Mouse (Mus musculus): ENCODE results near the gene Pik3r1. TPM values are rescaled to one million over a fixed set of nuclear protein-coding genes. Genes with fewer than 3 reads are reported as not detected.

The Pik3r1 gene
- total and polyA plus RNA-seq, 2 experiments from 2014 or later: 16.3 to 31.6 TPM

DNA sequence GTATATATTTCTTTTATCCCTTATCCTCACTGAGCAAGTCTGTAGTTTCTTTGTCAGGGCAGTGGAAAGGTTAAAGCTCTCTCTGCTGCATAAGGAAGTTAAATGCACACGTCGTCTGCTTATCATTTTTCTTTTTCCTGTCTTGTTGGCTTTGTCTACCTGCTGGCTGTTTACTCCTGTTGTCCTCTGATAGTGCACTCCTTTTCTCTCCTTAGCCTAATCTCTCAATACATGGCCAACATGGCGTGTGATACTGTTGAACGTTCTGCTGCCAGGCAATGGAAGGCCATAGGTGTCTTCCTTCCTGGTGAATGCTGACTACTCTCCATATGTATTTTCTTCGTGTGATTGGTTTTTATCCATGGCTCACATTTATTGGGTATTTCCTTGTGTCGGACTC lies 106.5 kb downstream of the Pik3r1 start:
- TF ChIP-seq CTCF (IDR thresholded peaks at IDR 0.05; ENCODE audit: low read depth) (no peak), EP300 (IDR thresholded peaks at IDR 0.05; ENCODE audit: low read depth) (no peak)
- 70% methylated on average over 6 of the region's 6 CpGs for WGBS
- H3K27ac ChIP-seq (ENCODE audit: low read depth): no peak overlapping the region
- H3K9ac ChIP-seq (replicated peaks; ENCODE audit: low read depth, low read length): no peak overlapping the region
- no peaks in the 10 kb centered on the region for H3K9me3 ChIP-seq (replicated peaks; ENCODE audit: control insufficient read depth, low read length)
- H3K4me3 ChIP-seq (ENCODE audit: low read depth, low read length): no peak overlapping the region
- H3K4me1 ChIP-seq (ENCODE audit: control insufficient read depth, insufficient read depth): no peaks in the 10 kb centered on the region
- H3K4me2 ChIP-seq (ENCODE audit: low read depth, low read length): no peak overlapping the region
- DNase-seq (ENCODE audit: low spot score): no peak
- no peaks in the 10 kb centered on the region for H3K36me3 ChIP-seq (replicated peaks; ENCODE audit: control insufficient read depth, insufficient read depth, low read length)
- H3K27me3 ChIP-seq (ENCODE audit: control insufficient read depth, insufficient read depth, low read length): no peaks in the 10 kb centered on the region
- no peak for ATAC-seq (ENCODE audit: insufficient read depth, low read depth)

GRCm38 (mm10) chr13:101660187-101660586 lies 107.8 kb downstream of the Pik3r1 start:
- no peak overlapping the region for H3K4me2 ChIP-seq (ENCODE audit: low read depth, low read length)
- H3K27ac ChIP-seq (ENCODE audit: low read depth): no peak overlapping the region
- DNase-seq (ENCODE audit: low spot score) (no peak), ATAC-seq (ENCODE audit: insufficient read depth, low read depth) (no peak)
- no peaks in the 10 kb centered on the region for H3K4me1 ChIP-seq (ENCODE audit: control insufficient read depth, insufficient read depth)
- H3K4me3 ChIP-seq (ENCODE audit: low read depth, low read length): no peak overlapping the region
- H3K27me3 ChIP-seq (ENCODE audit: control insufficient read depth, insufficient read depth, low read length): no peaks in the 10 kb centered on the region
- 96% methylated on average over 2 of the region's 2 CpGs for WGBS
- TF ChIP-seq CTCF (IDR thresholded peaks at IDR 0.05; ENCODE audit: low read depth) (no peak), EP300 (IDR thresholded peaks at IDR 0.05; ENCODE audit: low read depth) (no peak)
- no peak overlapping the region for H3K9ac ChIP-seq (replicated peaks; ENCODE audit: low read depth, low read length)
- no peaks in the 10 kb centered on the region for H3K9me3 ChIP-seq (replicated peaks; ENCODE audit: control insufficient read depth, low read length)
- no peaks in the 10 kb centered on the region for H3K36me3 ChIP-seq (replicated peaks; ENCODE audit: control insufficient read depth, insufficient read depth, low read length)

- H3K36me3 ChIP-seq (replicated peaks; ENCODE audit: control insufficient read depth, insufficient read depth, low read length): no peaks in the 10 kb centered on the region
- H3K9ac ChIP-seq (replicated peaks; ENCODE audit: low read depth, low read length): no peak overlapping the region
- WGBS: 89% methylated on average over 2 of the region's 2 CpGs
- H3K27me3 ChIP-seq (ENCODE audit: control insufficient read depth, insufficient read depth, low read length): no peaks in the 10 kb centered on the region
- no peak for TF ChIP-seq CTCF (IDR thresholded peaks at IDR 0.05; ENCODE audit: low read depth)
- no peak for TF ChIP-seq EP300 (IDR thresholded peaks at IDR 0.05; ENCODE audit: low read depth)
- ATAC-seq (ENCODE audit: insufficient read depth, low read depth) (no peak), DNase-seq (ENCODE audit: low spot score) (no peak)
- H3K4me2 ChIP-seq (ENCODE audit: low read depth, low read length): no peak overlapping the region
- no peaks in the 10 kb centered on the region for H3K4me1 ChIP-seq (ENCODE audit: control insufficient read depth, insufficient read depth)
- no peak overlapping the region for H3K27ac ChIP-seq (ENCODE audit: low read depth)
- no peak overlapping the region for H3K4me3 ChIP-seq (ENCODE audit: low read depth, low read length)
- H3K9me3 ChIP-seq (replicated peaks; ENCODE audit: control insufficient read depth, low read length): no peaks in the 10 kb centered on the region
Observed at GRCm38 (mm10) chr13:101652131-101652530, 115.9 kb downstream of the Pik3r1 start.

DNA sequence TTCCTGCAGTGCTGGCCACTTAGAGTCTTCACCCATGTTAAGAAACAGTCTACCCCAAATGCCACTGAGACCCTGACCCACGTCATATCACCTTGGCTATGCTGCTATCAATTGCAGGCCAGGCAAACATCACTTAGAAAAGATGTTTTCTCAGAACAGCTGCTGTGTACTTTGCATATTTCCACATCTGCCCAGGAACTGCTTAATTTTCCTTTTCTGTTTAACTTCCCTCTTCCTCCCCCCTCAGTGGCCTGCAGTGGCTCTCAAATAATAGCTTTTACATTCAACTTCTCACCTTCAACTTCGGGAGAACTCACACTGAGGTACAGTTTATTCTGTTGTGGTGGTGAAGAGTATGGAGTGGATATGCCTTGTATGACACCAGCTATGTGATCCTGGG lies 126.4 kb downstream of the Pik3r1 start:
- no peak overlapping the region for H3K4me3 ChIP-seq (ENCODE audit: low read depth, low read length)
- no peaks in the 10 kb centered on the region for H3K27me3 ChIP-seq (ENCODE audit: control insufficient read depth, insufficient read depth, low read length)
- H3K9ac ChIP-seq (replicated peaks; ENCODE audit: low read depth, low read length): no peak overlapping the region
- no peak overlapping the region for H3K27ac ChIP-seq (ENCODE audit: low read depth)
- ATAC-seq (ENCODE audit: insufficient read depth, low read depth) (no peak), DNase-seq (ENCODE audit: low spot score) (no peak)
- H3K4me1 ChIP-seq (ENCODE audit: control insufficient read depth, insufficient read depth): no peaks in the 10 kb centered on the region
- H3K9me3 ChIP-seq (replicated peaks; ENCODE audit: control insufficient read depth, low read length): no peaks in the 10 kb centered on the region
- H3K4me2 ChIP-seq (ENCODE audit: low read depth, low read length): no peak overlapping the region
- no peaks in the 10 kb centered on the region for H3K36me3 ChIP-seq (replicated peaks; ENCODE audit: control insufficient read depth, insufficient read depth, low read length)
- no peak for TF ChIP-seq CTCF (IDR thresholded peaks at IDR 0.05; ENCODE audit: low read depth)
- no peak for TF ChIP-seq EP300 (IDR thresholded peaks at IDR 0.05; ENCODE audit: low read depth)
- WGBS: 60% methylated on average over 2 of the region's 2 CpGs

DNA sequence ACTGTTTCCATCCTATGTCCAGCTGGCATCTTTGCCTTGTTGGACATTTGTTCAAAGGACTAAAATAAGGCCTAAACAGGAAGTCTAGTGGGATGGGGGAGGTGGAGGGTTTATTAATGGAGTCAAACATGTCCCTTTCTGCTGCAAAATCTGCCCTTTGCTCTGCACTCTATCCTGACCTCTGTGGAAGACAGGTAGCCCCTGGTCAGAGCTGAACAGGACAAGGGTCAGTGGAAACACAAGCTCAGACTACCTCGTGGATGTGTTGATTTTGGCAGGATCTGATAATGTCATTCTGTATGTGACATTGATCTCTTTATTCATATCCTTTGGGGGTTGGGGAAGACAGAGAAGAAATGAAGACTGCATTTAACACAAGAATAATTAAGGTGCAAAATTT lies 132.2 kb downstream of the Pik3r1 start:
- TF ChIP-seq CTCF (IDR thresholded peaks at IDR 0.05; ENCODE audit: low read depth) (no peak), EP300 (IDR thresholded peaks at IDR 0.05; ENCODE audit: low read depth) (no peak)
- Histone ChIP-seq H3K9me3 (replicated peaks; ENCODE audit: control insufficient read depth, low read length) (no peaks in the 10 kb centered on the region), H3K4me2 (ENCODE audit: low read depth, low read length) (no peak overlapping the region), H3K36me3 (replicated peaks; ENCODE audit: control insufficient read depth, insufficient read depth, low read length) (no peaks in the 10 kb centered on the region), H3K9ac (replicated peaks; ENCODE audit: low read depth, low read length) (no peak overlapping the region), H3K4me3 (ENCODE audit: low read depth, low read length) (no peak overlapping the region), H3K27me3 (ENCODE audit: control insufficient read depth, insufficient read depth, low read length) (no peaks in the 10 kb centered on the region), H3K4me1 (ENCODE audit: control insufficient read depth, insufficient read depth) (no peaks in the 10 kb centered on the region), H3K27ac (ENCODE audit: low read depth) (no peak overlapping the region)
- 26% methylated on average over 1 of the region's 1 CpGs for WGBS
- no peak for ATAC-seq (ENCODE audit: insufficient read depth, low read depth)
- DNase-seq (ENCODE audit: low spot score): no peak

DNA sequence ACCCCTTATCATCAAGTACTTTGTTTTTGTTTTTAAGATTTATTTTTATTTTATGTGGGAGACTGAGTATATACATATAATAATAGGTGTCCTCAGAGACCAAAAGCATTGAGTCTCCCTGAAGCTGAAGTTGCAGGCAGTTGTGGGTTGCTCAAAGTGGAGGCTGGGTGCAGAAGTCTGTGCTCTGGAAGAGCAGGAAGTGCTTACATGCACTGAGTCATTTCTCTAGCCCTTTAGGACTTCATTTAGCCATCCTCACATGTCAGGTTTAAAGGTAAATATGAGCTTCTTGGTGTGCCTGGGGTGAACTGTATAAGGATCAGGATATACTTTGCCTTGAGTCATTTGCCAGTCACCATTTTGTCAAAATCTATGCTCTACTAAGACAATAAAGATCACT lies 133.6 kb downstream of the Pik3r1 start:
- no peaks in the 10 kb centered on the region for H3K4me1 ChIP-seq (ENCODE audit: control insufficient read depth, insufficient read depth)
- H3K4me2 ChIP-seq (ENCODE audit: low read depth, low read length): no peak overlapping the region
- H3K27ac ChIP-seq (ENCODE audit: low read depth): no peak overlapping the region
- no peaks in the 10 kb centered on the region for H3K9me3 ChIP-seq (replicated peaks; ENCODE audit: control insufficient read depth, low read length)
- no peaks in the 10 kb centered on the region for H3K36me3 ChIP-seq (replicated peaks; ENCODE audit: control insufficient read depth, insufficient read depth, low read length)
- H3K27me3 ChIP-seq (ENCODE audit: control insufficient read depth, insufficient read depth, low read length): no peaks in the 10 kb centered on the region
- no peak overlapping the region for H3K9ac ChIP-seq (replicated peaks; ENCODE audit: low read depth, low read length)
- ATAC-seq (ENCODE audit: insufficient read depth, low read depth): no peak
- H3K4me3 ChIP-seq (ENCODE audit: low read depth, low read length): no peak overlapping the region
- no peak for TF ChIP-seq EP300 (IDR thresholded peaks at IDR 0.05; ENCODE audit: low read depth)
- TF ChIP-seq CTCF (IDR thresholded peaks at IDR 0.05; ENCODE audit: low read depth): no peak
- no peak for DNase-seq (ENCODE audit: low spot score)

Measured in heart, postnatal 0 days (tissue).